Mouse (Mus musculus) liver, adult 2 months (tissue): Measurements from ENCODE around the gene BC052040.

Experiments
- CTCF ChIP-seq: fragments of 200-500 bp; IDR thresholded peaks from 2 replicates; pipeline ENCODE4 v1.5.1; 2011; ENCODE audit warnings: low read depth, low read length, control low read depth
- POLR2A ChIP-seq: fragments of 200-500 bp; IDR thresholded peaks from 2 replicates; pipeline ENCODE4 v1.6.1; 2011; ENCODE audit warnings: low read length, control low read depth; ENCODE audit not compliant: insufficient read depth; ENCODE audit errors: extremely low read depth

GRCm38 (mm10) chr2:115610092-115610491 lies 28.6 kb downstream of the BC052040 start:
- no peak for TF ChIP-seq CTCF
- TF ChIP-seq POLR2A: no peak
